ENCODE assay signal across 8 mouse cellular contexts in the genomic region with DNA sequence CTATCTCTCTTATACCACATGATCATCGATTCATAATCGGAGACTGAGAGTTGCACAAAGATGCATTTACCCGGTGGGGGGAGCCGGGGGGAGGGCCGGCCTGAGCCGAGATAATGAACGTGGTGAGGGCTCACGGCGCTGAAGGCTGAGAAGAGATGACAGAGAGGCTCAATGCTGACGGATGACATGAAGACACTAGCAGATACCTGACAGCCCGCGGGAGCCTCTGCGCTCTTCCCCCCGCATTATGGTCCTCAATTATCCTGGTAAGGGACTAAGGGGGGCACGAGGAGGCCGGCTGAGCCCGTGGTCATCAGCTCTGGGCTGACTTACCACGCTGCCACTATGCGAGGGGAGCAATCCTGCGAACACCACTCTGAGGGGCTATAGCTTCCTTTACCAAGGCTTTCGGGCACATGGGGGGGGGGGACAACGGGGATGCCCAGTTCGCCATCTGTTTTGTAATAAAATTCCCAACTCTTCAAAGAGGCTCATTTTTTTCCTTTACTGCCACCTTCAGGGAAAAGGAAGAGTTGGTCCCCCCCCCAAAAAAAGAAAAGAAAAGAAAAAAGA.
DNase-seq lines count a peak whose midpoint lies in the region; ATAC-seq and TF ChIP-seq lines count a peak whose summit lies in the region.

No protein-coding gene starts in this region.

- peaks cover 31% of the 10 kb centered on the region for H3K27me3 ChIP-seq in heart, embryonic 14.5 days (ENCODE audit: control insufficient read depth, insufficient read depth, low read length)
- H3K27me3 ChIP-seq in forebrain, embryonic 13.5 days = peaks cover 8% of the 10 kb centered on the region; the same call in 1 of the 2 replicates
- H3K27me3 ChIP-seq in liver, embryonic 14.5 days (ENCODE audit: control insufficient read depth, insufficient read depth, low read length) = no peaks in the 10 kb centered on the region

- H3K36me3 ChIP-seq in heart, embryonic 14.5 days (ENCODE audit: control insufficient read depth, insufficient read depth, low read length) = no peaks in the 10 kb centered on the region
- no peaks in the 10 kb centered on the region for H3K36me3 ChIP-seq in forebrain, embryonic 13.5 days (ENCODE audit: poor library complexity, severe bottlenecking)
- no peaks in the 10 kb centered on the region for H3K36me3 ChIP-seq in liver, embryonic 14.5 days (replicated peaks; ENCODE audit: control insufficient read depth, insufficient read depth, low read depth)

- 18% methylated on average over 23 of the region's 23 CpGs for WGBS in heart, embryonic 14.5 days
- 10% methylated on average over 23 of the region's 23 CpGs for WGBS in forebrain, embryonic 13.5 days
- 40% methylated on average over 23 of the region's 23 CpGs for WGBS in liver, embryonic 14.5 days (ENCODE audit: insufficient replicate concordance)

- DNase-seq in heart, postnatal 36 days = no peak
- peak; percentile 47 for DNase-seq in cerebellum, adult 11 months
- no peak for DNase-seq in liver, embryonic 14.5 days (ENCODE audit: low read depth in 3 of 3, low spot score in 3 of 3)
- DNase-seq in thymus, postnatal 25 days = no peak
- DNase-seq in gastrocnemius, postnatal 36 days = no peak
- DNase-seq in left cerebral cortex, postnatal 10 days (ENCODE audit: extremely low spot score in 1 of 2, low spot score in 2 of 2) = no peak

- no peak for TF ChIP-seq CTCF in liver, embryonic 14.5 days (IDR thresholded peaks at IDR 0.05; ENCODE audit: low read depth)

- ATAC-seq in heart, embryonic 14.5 days (ENCODE audit: insufficient number of reproducible peaks, insufficient read depth, low FRiP score, low read depth) = no peak
- peak; percentile 57 for ATAC-seq in forebrain, embryonic 13.5 days
- no peak for ATAC-seq in liver, embryonic 14.5 days (ENCODE audit: insufficient read depth)

- intact Hi-C loops in heart, postnatal 36 days (cut with DNase I) = loop anchor here (5.0 to 10.0 kb wide), 5 partner anchors 338 to 681 kb away; no protein-coding TSS in a partner anchor
- intact Hi-C loops in gastrocnemius, postnatal 36 days (cut with DNase I) = no loop called here
- intact Hi-C loops in left cerebral cortex, postnatal 10 days (cut with DNase I) = loop anchor here (5.0 to 10.0 kb wide), 3 partner anchors 646 to 1271 kb away; a partner anchor contains a TSS

- peaks cover 6 to 9% of the 10 kb centered on the region in 2 experiments for H3K4me1 ChIP-seq in heart, embryonic 14.5 days (ENCODE audit: control insufficient read depth in 2 of 2, insufficient read depth in 2 of 2, low read length in 2 of 2)
- H3K4me1 ChIP-seq in forebrain, embryonic 13.5 days = peaks cover 40% of the 10 kb centered on the region
- no peaks in the 10 kb centered on the region for H3K4me1 ChIP-seq in liver, embryonic 14.5 days (replicated peaks; ENCODE audit: control insufficient read depth in 2 of 2, insufficient read depth in 2 of 2, low read length in 1 of 2)

- peak overlapping the region; percentile 32 to 37 for H3K4me3 ChIP-seq in heart, embryonic 14.5 days (ENCODE audit: control insufficient read depth in 1 of 2, insufficient read depth in 1 of 2, low read depth in 1 of 2, low read length in 2 of 2)
- H3K4me3 ChIP-seq in forebrain, embryonic 13.5 days = peak overlapping the region; percentile 31
- 0 out of 4 replicates have a peak overlapping the region, but pooled peaks of 1 of the 2 experiments have one; percentile 6 for H3K4me3 ChIP-seq in liver, embryonic 14.5 days (ENCODE audit: insufficient read depth in 1 of 2, low read depth in 2 of 2, low read length in 2 of 2)

- H3K27ac ChIP-seq in heart, embryonic 14.5 days (replicated peaks in 1 of 2; ENCODE audit: control insufficient read depth in 1 of 2, insufficient read depth in 1 of 2, low read depth in 2 of 2, low read length in 2 of 2) = no peak overlapping the region
- no peak overlapping the region for H3K27ac ChIP-seq in forebrain, embryonic 13.5 days
- H3K27ac ChIP-seq in liver, embryonic 14.5 days = no peak overlapping the region

- H3K4me2 ChIP-seq in heart, embryonic 14.5 days (ENCODE audit: low read length) = peak overlapping the region; percentile 71
- H3K4me2 ChIP-seq in forebrain, embryonic 13.5 days = peak overlapping the region; percentile 70
- H3K4me2 ChIP-seq in liver, embryonic 14.5 days (ENCODE audit: low read depth) = peak overlapping the region; percentile 11; the same call in 1 of the 2 replicates

- H3K9ac ChIP-seq in heart, embryonic 14.5 days (ENCODE audit: low read length) = 0 out of 2 replicates have a peak overlapping the region, but pooled peaks have one; percentile 12
- H3K9ac ChIP-seq in forebrain, embryonic 13.5 days = peak overlapping the region; percentile 58
- no peak overlapping the region for H3K9ac ChIP-seq in liver, embryonic 14.5 days (replicated peaks)

- TF ChIP-seq EP300 in liver, embryonic 14.5 days (IDR thresholded peaks at IDR 0.05; ENCODE audit: low read depth) = no peak

- H3K9me3 ChIP-seq in heart, embryonic 14.5 days (ENCODE audit: control insufficient read depth, low read length) = no peaks in the 10 kb centered on the region
- no peaks in the 10 kb centered on the region for H3K9me3 ChIP-seq in forebrain, embryonic 13.5 days (replicated peaks)
- H3K9me3 ChIP-seq in liver, embryonic 14.5 days (ENCODE audit: control insufficient read depth, low read length) = no peaks in the 10 kb centered on the region

Comparison
In these comparisons a context has a peak if more than half of its experiments do, and no peak if none do; other contexts are left out.
1. H3K4me2 ChIP-seq: peak in every context shown above with its lines; median percentile 71 in heart, embryonic 14.5 days; 70 in forebrain, embryonic 13.5 days; 11 in liver, embryonic 14.5 days.